Mouse (Mus musculus) MN1 (cell line): ENCODE measurements around the gene Gtsf1.
"Not testable (repeated sequence)": the region's sequence is repeated elsewhere in the genome, so short reads cannot be mapped to it uniquely, and the experiment has no call there.

Experiments used
- DNase-seq: peaks from one replicate; pipeline ENCODE4 v3.0.0-alpha.2; 2016; ENCODE audit warnings: low spot score

The Gtsf1 gene

GRCm38 (mm10) chr15:103430241-103430640 lies at the start of gene Gtsf1:
Gtsf1 (minus strand) TSS chr15:103430470.
- no peak for DNase-seq

DNA sequence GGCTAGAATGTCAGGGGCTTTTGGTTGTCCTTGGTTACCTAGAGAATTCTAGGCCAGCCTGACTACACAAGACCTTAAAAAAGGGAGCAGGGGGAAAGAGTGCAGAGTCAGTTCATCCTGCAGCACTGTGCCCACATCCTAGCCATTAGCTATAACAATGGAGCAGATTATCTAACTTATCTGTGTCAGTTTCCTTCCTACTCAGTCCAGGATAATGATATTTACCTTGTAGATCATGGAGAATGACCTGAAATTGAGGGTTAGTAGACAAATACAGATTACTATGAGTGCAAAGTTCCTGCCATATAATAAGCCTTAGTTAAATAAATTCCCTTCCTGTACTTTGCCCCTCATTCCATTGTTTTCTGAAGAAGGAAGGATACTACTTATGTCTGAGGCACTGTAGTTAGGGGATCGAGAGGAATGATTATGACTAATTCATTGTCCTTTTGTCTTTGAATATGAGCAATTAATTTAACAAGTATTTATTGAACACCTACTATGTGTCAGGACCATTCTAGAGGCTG lies 48.9 kb upstream of the Gtsf1 start:
- no peak for DNase-seq

DNA sequence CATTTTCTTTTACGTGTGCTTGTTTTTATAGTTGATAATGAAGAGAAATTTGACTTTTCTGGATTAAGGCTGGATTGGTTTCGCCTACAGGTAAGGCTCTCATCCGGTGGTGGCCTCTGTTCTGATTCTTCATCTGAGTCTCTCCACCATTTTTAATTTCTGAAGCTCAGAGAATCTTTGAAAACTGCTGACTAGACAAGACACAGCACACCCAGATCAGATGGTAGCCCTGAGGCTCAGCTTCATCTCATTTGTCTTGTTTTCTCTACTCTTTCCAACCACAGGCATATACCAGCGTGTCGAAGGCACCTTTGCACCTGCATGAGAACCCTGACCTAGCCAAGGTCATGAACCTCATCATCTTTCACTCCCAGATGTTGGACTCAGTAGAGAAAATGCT lies 43.5 kb upstream of the Gtsf1 start:
- no peak for DNase-seq

- DNase-seq: no peak
Measured at GRCm38 (mm10) chr15:103473182-103473581, 42.9 kb upstream of the Gtsf1 start.

DNA sequence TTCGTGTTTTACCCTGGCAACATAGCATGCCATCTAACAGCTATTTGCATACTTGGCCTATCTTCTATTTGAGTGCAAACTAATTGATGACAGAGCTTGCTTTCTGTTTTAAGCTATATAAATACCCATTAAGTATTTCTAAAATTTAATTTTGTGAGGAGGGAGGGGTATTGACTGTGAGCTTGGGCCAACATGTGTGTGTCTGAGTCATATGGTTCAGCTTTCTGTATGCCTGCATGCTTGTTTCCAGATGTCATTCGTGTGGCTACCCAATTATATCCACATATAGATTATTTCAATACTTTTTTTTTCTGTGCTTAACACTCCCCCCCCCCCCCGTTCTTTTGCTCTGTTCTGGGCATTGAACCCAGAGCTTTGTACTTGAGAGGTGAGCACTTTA lies 42.0 kb upstream of the Gtsf1 start:
- DNase-seq: no peak

GRCm38 (mm10) chr15:103471488-103472194 lies 41.4 kb upstream of the Gtsf1 start:
- no peak for DNase-seq

DNA sequence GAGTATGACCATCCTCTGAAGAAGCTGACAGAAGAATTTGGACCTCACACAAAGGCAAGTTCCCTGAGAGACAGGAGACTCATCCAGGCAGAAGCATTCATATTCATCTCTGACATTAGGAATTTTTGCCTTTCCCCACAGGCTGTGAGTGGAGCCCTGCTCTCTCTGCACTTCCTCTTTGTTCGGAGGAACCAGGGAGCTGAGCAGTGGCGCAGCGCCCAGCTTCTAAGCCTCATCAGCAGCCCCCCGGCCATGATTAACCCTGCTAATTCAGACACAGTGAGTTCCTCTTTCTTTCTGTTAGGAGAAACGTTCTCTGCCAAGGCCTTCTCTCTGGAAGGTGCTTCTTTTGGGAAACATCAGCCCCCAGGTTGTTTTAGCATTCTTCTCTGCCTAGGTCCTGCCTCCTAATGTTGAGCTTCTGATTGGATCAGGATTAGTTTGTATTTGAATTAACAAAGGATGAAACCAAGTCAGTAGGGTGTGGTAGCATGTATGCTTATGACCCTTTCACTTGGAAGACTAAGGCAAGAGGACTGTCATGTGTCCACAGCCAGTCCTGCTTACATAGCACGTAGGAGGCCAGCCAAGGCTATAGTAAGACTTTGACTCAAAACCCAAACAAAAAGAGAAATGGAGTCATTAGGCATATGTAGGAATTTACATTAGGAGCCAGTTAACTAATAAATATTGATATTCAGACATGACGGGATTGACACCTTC lies 32.4 kb upstream of the Gtsf1 start:
- DNase-seq: no peak

GRCm38 (mm10) chr15:103454449-103454848 lies 24.2 kb upstream of the Gtsf1 start:
- DNase-seq: no peak

DNA sequence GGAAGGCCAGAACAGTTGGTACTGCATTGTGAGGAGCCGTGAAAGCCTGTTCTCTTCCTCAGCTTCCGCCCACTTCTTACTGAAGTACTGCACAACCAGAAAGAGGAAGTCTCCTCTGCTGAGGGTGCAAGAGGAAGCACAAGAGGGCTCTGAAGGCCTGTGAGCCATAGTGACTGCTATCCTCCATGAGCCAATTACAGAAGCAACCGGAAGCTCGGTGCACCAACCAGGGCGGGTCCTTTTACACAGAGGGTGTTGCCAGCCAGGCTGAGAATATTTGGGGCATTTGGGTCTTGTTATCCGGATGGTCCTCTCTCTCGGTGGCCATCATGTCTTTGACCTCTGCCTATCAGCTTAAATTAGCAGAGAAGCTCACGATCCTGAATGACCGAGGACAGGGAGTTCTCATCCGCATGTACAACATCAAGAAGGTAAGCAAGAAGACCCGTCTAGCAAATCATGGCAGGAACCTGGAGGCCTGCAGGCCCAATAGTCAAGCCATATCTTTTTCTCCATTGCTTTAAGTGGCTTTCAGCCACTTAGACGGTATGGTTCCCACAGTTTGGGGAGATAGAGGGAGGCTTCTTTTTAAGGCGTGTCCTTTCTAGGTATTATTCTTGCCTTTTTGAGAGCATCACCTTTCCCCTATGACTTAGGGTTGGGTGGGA lies 23.4 kb upstream of the Gtsf1 start, which contains the start of gene Nckap1l:
Gene Nckap1l (plus strand): TSS at position 244 of the 668 bp plus-strand sequence.
- DNase-seq: no peak

- DNase-seq: no peak
Measured at GRCm38 (mm10) chr15:103448369-103448768, 18.1 kb upstream of the Gtsf1 start, which contains the start of gene Gtsf2. Gtsf2 (minus strand) TSS chr15:103448469.

DNA sequence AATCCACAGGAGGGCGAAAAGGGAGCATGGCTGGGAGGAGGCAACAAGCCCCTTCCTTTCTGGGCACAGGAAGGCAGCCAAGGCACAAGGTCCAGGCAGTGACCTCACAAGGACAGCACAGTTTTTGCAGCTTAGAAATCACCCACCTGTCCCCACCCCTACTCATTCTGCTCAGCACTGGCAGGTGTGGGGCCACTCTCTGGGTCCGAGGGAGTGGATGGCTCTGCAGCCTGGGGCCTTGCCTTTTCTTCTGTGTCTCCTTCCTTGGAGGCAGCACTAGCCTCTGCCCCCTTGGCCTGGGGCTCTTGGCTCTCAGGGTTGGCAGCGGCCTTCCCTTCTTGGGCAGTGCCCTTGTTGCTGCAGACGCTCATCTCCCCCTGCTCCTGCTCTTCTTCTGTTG lies 15.7 kb upstream of the Gtsf1 start:
- not testable (repeated sequence) for DNase-seq

GRCm38 (mm10) chr15:103427017-103427416 lies 3.3 kb downstream of the Gtsf1 start:
- DNase-seq: no peak

- DNase-seq: not testable (repeated sequence)
Measured at GRCm38 (mm10) chr15:103405586-103405985, 24.7 kb downstream of the Gtsf1 start.

- no peak for DNase-seq
Measured at GRCm38 (mm10) chr15:103401361-103401760, 28.9 kb downstream of the Gtsf1 start.

DNA sequence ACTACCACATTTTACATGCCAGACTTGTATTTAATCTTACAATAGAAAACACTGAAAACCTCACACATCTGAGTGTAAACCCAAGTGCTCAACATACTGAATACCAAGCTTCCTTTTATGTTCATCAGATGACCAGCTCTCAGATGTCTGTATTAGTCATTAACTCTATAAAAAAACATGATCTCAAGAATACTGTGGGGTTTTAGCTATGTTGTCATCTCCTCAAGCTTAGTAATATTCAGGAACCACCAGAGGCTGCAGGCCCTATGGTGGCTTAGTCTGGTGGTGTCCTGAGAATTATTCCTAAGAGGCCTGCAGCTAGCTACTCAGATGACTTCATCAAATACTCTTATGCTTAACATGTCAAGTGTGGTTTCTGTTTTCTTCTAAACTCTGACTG lies 36.7 kb downstream of the Gtsf1 start:
- DNase-seq: no peak

DNA sequence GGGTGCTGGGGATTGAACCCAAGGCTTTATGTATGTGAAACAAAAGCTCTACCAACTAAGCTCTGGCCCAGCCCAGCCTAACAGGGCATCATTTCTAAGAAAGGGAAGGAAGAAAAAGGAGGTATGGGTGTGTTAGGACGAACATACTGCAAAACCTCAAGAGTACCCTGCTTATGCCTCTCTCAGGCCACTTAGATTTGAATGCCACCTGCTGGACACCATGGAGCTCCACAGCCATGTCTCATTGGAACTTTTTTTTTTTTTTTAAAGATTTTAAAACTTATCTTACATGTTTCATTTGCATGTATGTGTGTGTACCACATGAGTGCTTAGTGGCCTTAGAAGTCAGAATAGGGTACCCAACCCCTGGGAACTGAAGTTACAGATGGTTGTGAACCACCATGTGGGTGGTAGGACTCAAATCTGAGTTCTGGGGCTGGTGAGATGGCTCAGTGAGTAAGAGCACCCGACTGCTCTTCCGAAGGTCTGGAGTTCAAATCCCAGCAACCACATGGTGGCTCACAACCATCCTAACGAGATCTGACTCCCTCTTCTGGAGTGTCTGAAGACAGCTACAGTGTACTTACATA lies 41.6 kb downstream of the Gtsf1 start:
- peak; percentile 77 for DNase-seq

- DNase-seq: no peak
Measured at GRCm38 (mm10) chr15:103383771-103384488, 46.3 kb downstream of the Gtsf1 start.

DNA sequence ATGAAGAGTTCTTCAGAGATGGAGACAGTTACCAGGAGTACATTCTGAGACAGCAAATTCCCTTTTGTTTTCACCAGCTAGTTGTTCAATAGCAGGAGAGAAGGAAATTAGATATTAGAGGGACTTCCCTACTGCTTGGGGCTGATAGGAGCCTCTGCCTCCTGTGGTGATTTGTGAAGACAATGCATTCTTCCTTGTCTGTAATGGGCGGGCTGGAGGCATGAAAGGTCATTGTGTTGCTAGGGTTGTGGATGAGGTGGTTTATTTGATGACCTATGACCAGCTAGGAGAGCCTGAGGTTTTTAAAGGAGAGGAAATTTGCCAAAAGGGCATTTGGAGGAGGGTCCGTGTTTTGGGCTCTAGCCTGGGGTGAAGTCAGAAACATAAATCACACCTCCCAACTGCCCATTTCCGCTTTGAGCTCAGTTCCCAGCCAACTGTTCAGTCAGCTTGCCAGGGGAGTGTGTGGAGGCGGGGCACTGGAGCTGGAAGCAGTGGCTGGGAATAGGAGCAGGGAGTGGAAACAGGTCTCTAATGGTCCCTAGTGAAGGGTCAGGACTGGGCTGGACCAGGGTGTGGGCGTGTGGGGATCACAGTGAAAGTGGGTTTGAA lies 47.4 kb downstream of the Gtsf1 start:
- no peak for DNase-seq

GRCm38 (mm10) chr15:103382075-103382474 lies 48.2 kb downstream of the Gtsf1 start:
- DNase-seq: no peak

- DNase-seq: peak; percentile 62
Measured at GRCm38 (mm10) chr15:103378665-103379356, 51.5 kb downstream of the Gtsf1 start.
